Mouse (Mus musculus): ENCODE measurements around the gene Rnf214. TPM values are rescaled to one million over a fixed set of nuclear protein-coding genes. Genes with fewer than 3 reads are reported as not detected.

Gene Rnf214
- total RNA-seq, 2 experiments from 2014 or later, result 73.9 to 76.4 TPM

DNA sequence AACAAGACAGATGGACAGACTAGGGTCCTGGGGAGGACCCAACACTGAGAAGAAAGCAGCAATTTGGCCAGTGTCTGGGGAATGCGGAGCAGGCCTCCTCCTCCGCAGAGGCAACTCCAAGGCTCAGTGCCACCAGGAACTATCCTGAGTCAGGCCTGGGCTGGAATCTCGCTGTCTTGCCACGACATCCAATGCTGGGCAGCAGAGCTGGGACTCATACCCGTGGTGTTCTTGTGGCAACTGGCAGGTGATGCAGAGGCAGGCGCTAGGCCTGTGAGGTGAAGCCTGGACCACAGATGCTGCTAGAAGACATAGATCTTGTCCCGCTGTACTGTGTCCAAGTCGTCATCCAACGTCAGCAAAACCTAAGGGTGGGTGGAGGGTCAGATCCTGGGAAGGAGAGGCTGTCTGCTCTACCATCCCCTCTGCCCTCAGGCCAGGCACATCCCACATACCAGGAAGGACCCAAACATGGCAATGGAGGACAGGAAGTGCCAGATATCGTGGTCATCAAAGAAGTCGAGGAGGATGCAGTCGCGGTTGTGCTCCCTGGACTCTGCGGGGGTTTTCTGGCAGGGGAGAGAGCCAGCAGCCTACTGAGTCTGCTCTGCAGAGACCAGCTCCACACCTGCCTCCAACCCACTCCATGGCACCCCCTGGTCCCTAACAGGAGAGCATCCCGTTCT, 32.4 kb upstream of the Rnf214 start:
- intact Hi-C loops (cut with DNase I), result no loop called here
- DNase-seq (ENCODE audit: extremely low spot score in 1 of 2, low spot score in 2 of 2), result no peak

DNA sequence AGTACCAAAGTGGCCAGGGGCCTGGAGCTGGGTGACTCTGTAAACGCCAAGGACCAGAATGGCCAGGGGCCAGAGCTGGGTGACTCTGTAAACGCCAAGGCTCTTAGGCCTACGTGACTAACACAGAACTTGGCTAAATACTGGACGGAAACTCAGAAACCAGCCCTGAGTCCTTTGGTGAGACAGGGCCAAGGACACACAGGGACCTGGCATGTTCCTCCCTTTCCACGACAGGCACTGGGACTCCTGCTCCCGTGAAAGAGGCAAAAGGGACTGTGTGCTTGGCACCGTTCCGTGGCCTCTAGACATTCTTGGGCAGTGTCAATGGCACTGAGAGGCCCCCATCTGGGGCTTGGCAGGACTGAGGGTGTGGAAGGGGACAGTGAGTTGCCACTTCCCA, 31.4 kb upstream of the Rnf214 start:
- no peak for DNase-seq (ENCODE audit: extremely low spot score in 1 of 2, low spot score in 2 of 2)
- intact Hi-C loops (cut with DNase I), result no loop called here

DNA sequence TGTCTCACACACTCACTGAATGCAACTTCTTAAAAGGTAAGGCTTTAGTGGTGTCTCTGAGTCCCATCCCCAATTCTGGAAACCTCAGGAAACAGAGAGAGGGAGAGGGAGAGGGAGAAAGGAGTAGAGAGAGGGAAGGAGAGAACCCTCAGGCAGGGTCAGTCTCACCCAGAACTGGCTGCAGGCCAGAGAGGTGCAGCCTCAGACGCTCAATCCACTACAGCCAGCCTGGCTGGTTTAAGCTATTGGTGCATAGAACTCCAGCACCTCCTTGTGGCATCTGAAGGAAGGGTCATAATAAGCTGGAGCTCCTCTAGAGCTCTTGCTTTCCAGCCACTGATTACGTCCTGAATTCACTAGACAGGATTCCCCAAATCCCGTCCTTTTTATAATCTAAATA, 30.2 kb upstream of the Rnf214 start:
- intact Hi-C loops (cut with DNase I), result no loop called here
- DNase-seq (ENCODE audit: extremely low spot score in 1 of 2, low spot score in 2 of 2), result peak in 1 of 2 experiments; percentile 84

DNA sequence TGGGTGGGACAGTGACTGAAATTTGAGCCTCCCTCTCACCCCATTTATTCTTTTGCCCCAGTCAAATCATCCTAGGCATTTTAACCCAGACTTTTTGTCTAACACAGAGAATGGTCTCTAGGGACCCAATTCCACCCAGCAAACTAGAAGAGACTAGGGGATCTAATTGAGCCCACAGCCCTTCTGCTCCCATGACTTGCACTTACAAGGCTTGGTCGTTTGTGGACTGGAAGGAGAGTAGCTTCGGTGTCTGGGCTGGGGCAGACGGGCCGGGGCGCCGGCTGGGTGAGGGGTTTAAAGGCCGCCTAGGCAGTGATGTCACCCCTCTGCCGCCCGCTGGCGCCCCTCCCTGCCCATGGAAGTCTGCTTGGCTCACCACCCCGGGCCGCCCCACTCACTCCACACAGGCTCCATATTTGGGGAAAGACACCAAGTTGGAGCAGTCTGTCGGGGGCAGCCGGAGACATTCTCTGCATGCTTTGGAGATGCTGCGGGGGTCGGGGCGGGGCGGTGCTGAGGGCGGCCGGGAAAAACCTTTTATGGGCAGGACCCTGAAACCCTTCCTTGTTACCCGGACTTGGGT, 29.0 kb upstream of the Rnf214 start, which contains the start of gene Tagln:
TSS of gene Tagln (minus strand) at position 431 of the 583 bp plus-strand sequence.
- intact Hi-C loops (cut with DNase I), result no loop called here
- peak in 1 of 2 experiments; percentile 69 for DNase-seq (ENCODE audit: extremely low spot score in 1 of 2, low spot score in 2 of 2)

DNA sequence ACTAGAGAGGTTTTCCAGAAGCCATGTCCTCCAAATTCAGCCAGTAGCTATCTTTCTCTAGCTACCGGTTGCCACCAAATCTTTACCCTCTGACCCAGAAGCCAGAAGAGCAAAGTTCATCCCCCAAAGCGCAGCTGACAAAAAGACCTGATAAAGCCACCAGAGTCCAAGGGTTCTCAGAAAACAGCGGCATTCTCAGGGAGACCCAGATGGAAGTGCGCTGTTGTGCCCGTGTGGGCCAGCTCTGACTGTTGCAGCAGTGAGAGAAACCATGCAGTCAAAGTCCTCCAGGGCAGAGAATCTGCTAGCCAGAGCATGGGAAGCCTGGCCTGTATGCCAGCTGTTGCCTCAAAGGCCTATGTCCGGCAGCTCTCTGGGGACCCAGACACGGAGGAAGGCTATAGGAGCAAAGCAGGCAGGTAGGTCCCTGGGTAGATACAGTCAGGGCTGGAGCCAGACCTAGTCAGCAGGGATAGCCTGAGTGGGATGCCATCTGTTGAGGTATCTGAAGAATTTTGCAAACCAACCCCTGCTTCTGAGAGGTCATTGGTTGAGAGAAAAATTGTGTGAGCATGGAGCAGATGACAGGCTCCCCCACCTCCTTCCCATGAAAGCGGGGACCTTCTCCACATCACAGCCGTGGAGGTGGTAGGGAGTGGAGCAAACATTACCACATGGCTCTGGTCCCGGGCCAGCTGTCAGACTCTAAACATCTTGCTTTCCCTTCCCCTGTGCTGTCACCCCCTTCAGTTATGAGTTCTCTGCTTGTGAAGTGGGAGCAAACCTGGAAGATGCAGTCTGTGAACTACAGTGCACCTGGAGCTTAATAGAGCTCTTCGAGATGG, 26.1 kb upstream of the Rnf214 start:
- DNase-seq (ENCODE audit: extremely low spot score in 1 of 2, low spot score in 2 of 2), result no peak
- intact Hi-C loops (cut with DNase I), result no loop called here

DNA sequence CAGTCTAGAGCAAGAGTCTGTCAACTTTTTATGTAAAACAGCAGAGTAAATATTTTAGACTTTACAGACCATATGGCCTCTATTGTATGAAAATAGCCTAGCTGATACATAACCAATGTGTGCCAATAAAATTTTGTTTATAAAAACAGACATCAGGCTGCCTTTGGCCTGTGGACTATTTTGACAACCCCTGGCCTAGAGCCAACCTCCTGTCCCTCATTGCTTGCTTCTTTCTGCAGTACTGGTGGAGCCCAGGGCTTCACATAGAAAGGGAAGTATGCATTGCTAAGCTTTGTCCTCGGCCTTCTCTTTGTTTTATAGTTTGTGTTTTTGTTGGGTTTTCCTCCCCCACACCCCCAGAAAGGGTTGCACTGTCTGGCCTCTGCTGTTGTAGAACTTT, 25.2 kb upstream of the Rnf214 start:
- no peak for DNase-seq (ENCODE audit: extremely low spot score in 1 of 2, low spot score in 2 of 2)
- intact Hi-C loops (cut with DNase I), result no loop called here

DNA sequence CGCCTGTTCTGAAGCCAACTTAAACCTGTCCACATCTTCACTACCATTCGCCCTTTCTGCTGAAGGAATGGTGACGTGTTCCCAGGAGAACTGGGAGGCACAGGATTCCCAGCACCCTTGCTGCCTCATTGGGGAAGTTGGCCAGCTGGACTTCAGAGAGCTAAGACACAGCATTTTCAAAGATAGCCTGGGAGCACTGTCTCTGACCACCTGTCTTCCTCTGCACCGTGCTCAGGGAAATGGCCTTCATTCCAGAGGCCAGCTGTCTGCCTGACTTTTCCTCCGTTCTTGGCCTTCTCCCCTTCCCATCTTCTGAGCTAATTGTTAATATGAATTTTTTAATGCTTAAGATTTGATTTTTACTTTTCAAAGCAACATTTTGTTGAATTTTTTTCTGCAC, 22.6 kb upstream of the Rnf214 start:
- peak in 1 of 2 experiments; percentile 11 for DNase-seq (ENCODE audit: extremely low spot score in 1 of 2, low spot score in 2 of 2)
- intact Hi-C loops (cut with DNase I), result no loop called here

DNA sequence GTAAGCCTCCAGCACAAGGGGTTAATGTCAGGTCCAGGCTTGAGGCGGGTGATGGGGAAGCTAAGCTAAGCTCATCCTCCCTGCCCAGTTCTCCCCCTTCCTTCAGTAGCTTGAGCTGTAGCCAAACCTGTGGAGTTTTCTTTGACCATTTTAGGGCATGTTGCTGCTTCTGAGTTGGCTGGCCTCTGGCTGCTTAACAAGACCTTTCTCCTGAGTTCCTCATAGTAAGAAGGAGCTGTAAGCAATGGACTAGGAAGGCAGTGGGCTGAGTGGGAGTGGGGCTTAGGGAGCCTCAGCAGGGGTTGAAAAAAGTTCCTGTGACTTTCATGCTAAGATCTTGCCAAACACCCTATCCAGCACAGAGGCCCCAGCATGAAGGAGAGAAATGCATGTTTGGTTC, 13.2 kb upstream of the Rnf214 start:
- intact Hi-C loops (cut with DNase I), result no loop called here
- DNase-seq (ENCODE audit: extremely low spot score in 1 of 2, low spot score in 2 of 2), result no peak

DNA sequence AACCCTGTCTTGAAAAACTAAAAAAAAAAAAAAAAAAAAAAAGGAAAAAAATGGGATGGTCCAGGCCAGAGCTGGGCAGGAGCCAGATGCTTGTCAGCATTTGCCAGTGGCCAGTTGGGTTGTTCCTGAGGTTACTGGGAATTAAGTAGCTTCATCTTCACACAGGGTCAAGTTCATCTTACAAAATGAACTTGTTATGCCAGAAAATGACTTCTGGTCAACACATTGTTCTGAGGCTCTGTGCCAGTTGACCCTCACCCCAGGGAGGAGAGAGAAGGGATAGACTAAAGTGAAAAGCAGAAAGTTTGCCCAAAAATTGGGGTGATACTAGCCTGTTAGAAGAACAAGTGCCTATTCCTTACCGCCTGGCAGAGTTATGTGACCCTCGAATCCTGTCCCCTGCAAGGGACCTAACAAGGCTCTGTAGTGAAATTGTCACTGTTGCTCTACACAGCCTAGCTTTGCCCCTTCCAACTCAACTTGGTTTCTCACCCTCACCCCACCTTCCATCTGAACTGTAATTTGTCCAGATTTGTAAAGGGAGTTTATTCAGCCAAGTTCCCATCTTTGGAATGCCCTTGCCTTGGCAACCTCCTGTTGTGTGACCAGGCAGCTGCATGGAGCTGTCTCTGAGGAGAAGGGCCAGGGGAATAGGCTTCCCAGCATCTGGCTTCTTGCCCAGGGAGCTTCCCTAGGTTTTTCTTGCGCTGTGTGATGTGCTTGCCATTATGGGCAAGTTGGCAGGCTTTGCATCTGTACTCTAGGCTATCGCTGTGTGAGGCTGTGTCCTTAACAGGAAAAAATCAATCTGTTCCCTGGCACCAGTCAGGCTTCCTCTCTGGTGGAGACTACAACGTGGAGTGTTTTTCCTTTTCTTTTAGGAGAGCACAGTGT, 10.6 kb upstream of the Rnf214 start:
- intact Hi-C loops (cut with DNase I), result no loop called here
- DNase-seq (ENCODE audit: extremely low spot score in 1 of 2, low spot score in 2 of 2), result peak; percentile 75 to 76

DNA sequence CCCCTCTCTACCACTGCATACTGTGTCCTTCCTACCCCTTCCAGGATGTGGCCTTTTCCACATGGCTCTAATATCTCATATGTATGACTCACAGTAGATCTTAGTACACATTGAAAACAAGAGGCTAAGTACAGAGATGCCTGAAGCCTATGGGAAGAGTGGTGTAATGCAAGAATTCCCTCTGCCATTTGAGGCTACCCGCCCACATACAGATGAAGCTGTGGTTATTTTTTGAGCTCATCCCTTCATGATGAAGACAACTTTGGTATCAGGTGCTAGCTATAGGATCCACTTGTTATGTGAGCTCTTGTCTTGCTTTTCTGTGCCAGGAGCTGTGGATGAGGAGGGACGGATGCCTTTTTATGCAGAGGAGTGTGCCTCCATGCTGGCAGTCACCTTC, 8.9 kb upstream of the Rnf214 start:
- DNase-seq (ENCODE audit: extremely low spot score in 1 of 2, low spot score in 2 of 2), result no peak
- intact Hi-C loops (cut with DNase I), result no loop called here

DNA sequence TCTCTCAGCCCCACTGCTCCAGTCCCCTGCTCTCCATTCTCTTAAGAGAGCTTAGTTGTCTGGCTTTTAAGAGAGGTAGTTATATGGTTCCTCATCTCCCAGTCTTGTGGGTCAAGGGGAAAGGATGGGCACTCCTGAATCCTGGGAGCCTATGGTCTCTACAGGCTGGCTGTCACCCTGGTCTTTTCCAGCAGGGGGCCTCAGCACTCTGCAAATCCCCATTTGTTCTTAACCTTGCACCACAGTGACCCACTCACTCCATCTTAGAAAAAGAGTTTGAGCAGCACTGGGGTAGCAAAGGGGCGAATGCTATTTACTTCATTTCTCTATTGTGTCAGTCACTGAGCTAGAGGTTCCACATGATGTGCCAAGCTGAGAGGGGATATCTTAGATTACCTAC, 5.0 kb upstream of the Rnf214 start:
- peak in 1 of 2 experiments; percentile 49 for DNase-seq (ENCODE audit: extremely low spot score in 1 of 2, low spot score in 2 of 2)

DNA sequence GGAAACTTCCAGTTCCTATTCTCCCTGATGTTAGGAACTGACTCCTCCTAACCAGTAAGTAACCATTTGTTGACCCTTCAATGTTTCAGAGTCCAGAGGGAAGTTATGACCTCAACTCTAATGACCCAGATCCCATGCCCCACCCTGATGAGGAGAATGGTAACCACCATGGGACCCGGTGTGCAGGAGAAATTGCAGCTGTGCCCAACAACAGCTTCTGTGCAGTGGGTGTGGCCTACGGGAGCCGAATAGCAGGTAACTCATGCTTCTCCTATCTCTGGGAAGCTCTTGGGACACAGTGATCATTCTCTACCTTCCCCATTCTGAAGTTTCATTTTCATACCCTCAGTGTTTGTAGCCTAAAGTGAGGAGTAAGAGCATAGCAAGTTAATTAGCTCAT, 4.3 kb upstream of the Rnf214 start:
- intact Hi-C loops (cut with DNase I), result no loop called here
- no peak for DNase-seq (ENCODE audit: extremely low spot score in 1 of 2, low spot score in 2 of 2)

More for the DNA sequence above, 5.0 kb upstream of the Rnf214 start:
- intact Hi-C loops (cut with DNase I), result no loop called here

DNA sequence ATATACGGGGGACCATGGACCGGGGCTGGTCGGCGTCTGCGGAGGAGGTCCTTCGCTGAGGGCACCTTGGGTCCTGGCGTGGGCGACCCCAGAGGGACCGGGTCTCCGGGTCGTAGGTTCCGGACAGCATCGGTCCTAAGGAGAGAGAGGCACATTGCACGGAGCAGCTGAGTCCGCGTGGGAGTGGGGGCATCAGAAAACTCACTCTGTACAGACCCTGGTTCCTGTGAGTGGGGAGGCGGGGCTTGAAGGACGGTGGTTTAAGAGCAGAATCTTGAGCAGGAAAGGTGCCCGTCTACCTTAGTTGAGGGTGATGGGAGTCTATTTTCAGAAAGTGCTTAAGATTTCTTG, 342 bp upstream of the Rnf214 start:
- intact Hi-C loops (cut with DNase I), result no loop called here
- DNase-seq (ENCODE audit: extremely low spot score in 1 of 2, low spot score in 2 of 2), result no peak

DNA sequence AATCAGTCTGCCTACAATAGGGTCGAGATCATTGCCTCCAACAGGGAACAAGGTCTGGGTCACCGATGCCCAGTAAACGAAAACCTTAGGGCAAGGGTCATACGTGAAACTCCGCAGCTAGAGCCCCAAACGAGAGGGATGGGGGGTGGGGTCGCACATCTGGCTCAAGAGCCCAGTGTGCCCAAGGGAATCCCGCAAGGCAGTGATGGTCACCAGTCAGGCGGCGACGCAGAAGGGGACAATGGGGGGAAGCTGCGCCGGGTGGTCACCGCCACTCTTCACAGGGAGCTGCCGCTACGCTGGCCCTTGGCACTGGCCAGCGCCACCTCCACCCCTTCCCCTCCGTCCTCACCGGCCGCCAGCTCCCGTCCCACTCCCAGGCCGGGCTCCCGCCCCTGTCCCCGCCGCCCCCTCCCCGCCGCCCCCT, 887 bp downstream of the Rnf214 start:
- peak in 1 of 2 experiments; percentile 70 for DNase-seq (ENCODE audit: extremely low spot score in 1 of 2, low spot score in 2 of 2)
- intact Hi-C loops (cut with DNase I), result no loop called here

DNA sequence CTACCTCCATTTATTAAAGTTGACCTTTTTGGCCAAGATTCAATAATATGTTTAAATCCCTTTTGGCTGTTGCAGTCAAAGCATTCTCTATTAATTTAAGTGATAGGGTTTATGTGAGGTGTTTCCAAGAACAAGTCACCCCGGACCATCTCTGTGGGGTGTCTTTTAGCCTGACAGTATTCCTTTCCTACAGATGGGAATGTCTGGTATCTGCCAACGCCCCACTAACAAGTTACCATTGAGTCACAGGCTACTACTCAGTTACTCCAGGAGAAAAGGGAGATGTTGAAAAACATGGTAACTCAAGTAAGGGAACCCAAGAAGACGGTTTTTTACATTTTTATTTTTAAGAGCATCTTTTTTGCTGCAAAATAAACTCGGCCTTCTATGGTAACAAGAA, 1.5 kb downstream of the Rnf214 start:
- DNase-seq (ENCODE audit: extremely low spot score in 1 of 2, low spot score in 2 of 2), result no peak
- intact Hi-C loops (cut with DNase I), result no loop called here

DNA sequence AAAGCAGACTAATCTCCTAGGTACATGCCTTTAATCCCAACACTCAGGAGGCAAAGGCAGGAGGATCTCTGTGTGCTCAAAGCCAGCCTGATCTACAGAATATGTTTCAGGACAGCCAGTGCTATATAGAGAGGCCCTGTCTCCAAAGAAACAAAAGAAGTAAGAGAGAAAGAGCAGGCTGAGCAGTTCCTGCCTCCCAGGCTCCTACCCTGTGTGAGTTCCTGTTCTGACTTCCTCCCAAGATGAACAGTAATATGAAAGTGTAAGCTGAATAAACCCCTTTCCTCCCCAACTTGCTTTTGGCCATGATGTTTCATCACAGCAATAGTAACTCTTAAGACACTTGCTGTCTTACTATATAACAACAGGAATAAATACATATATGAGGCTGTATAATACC, 13.0 kb downstream of the Rnf214 start:
- no peak for DNase-seq (ENCODE audit: extremely low spot score in 1 of 2, low spot score in 2 of 2)
- intact Hi-C loops (cut with DNase I), result no loop called here

DNA sequence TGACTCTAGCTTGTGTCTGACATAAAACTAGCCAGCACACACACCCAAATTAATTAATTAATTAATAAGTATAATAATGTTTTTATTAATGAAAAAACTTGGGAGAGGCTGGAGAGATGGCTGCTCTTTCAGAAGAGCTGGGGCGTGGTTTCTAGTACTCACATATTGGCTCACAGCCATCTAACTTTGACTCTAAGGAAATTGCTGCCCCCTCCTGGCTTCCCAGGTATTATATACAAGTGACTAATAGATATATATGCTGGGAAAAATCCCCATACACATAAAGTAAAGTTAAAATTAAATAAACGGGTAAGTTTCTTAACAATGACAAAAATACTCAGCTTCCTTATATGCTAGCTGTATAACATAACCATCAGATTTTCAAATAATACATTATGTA, 28.8 kb downstream of the Rnf214 start:
- intact Hi-C loops (cut with DNase I), result no loop called here
- peak in 1 of 2 experiments; percentile 39 for DNase-seq (ENCODE audit: extremely low spot score in 1 of 2, low spot score in 2 of 2)

DNA sequence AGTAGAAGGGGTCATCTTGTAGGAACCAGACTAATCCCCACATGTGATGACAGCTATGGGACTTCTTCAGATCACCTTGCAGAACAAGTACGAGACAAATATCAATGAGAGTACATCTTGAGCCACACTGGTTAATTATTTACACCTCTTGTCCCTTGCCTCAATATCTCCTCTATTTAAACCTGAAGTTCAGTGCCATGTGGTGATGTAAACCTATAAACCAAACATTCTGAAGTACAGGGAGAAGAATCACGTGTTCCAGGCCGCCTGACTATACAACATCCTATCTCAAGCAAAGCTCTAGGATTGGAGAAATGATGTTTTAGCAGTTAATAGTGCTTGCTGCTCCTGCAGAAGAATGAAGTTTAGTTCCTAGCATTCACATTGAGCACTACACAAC, 36.4 kb downstream of the Rnf214 start:
- no peak for DNase-seq (ENCODE audit: extremely low spot score in 1 of 2, low spot score in 2 of 2)
- intact Hi-C loops (cut with DNase I), result no loop called here

DNA sequence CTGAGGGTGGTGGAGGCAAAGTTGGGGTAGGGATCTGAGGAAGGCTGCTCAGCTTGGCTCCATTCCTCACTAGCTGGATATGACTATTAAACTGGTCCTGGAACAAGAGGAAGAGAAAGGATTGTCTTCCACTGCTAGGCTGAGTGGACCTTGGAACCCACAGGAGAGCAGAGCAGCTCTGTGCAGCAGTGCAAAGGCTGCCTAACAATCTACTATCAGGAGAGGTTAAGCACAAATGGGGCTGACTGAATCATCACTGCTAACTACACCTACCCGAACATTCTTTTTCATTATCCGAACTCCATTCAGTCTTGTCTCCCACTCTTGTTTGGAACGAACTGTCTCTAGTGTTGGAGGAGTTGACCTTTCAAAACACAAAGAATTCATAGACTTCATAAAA, 37.5 kb downstream of the Rnf214 start:
- no peak for DNase-seq (ENCODE audit: extremely low spot score in 1 of 2, low spot score in 2 of 2)
- intact Hi-C loops (cut with DNase I), result no loop called here
